Mouse (Mus musculus) hindbrain, embryonic 11.5 days (tissue): ENCODE data around the gene Lasp1. TPM values are rescaled to one million over a fixed set of nuclear protein-coding genes. Genes with fewer than 3 reads are reported as not detected.

Experiments used
- polyA plus RNA-seq: library from polyadenylated mRNA; unstranded; fragments of >200 nt; fragmentation: Nextera tagmentation; extraction: Ambion mirVana; gene quantifications from 2 replicates; pipeline ENCODE4 v1.2.1, GENCODE M21; 2014

Gene Lasp1
- polyA plus RNA-seq, 1 experiment from 2014 or later = 45.8 TPM

Other genes with a start within 250 kb of the Lasp1 start
- gene Srcin1, start 222.8 kb upstream of the Lasp1 start, polyA plus RNA-seq = 1.9 and 2.2 TPM in 2 replicates
- 5.7 and 9.1 TPM in 2 replicates for gene Epop, start 169.3 kb upstream of the Lasp1 start, polyA plus RNA-seq
- 4.1 and 4.2 TPM in 2 replicates for gene Mllt6, start 135.6 kb upstream of the Lasp1 start, polyA plus RNA-seq
- 11.8 and 14.8 TPM in 2 replicates for gene Cisd3, start 113.2 kb upstream of the Lasp1 start, polyA plus RNA-seq
- gene Pcgf2, start 98.5 kb upstream of the Lasp1 start, polyA plus RNA-seq = 16.9 and 18.6 TPM in 2 replicates
- gene Psmb3, start 95.6 kb upstream of the Lasp1 start, polyA plus RNA-seq = 468 and 507 TPM in 2 replicates
- 2.9 and 3.4 TPM in 2 replicates for gene Pip4k2b, start 54.3 kb upstream of the Lasp1 start, polyA plus RNA-seq
- 13.1 and 17.0 TPM in 2 replicates for gene Cwc25, start 32.4 kb upstream of the Lasp1 start, polyA plus RNA-seq
- gene 1700001P01Rik, start 23.1 kb upstream of the Lasp1 start, polyA plus RNA-seq = 0.39 and 0.60 TPM in 2 replicates
- 437 and 458 TPM in 2 replicates for gene Rpl23, start 16.6 kb upstream of the Lasp1 start, polyA plus RNA-seq
- gene B230217C12Rik, start 41.8 kb downstream of the Lasp1 start, polyA plus RNA-seq = 15.1 TPM in 2 replicates
- gene Fbxo47, start 85.2 kb downstream of the Lasp1 start, polyA plus RNA-seq = 0.53 and 1.0 TPM in 2 replicates
- 0.18 and 0.28 TPM in 2 replicates for gene Plxdc1, start 187.4 kb downstream of the Lasp1 start, polyA plus RNA-seq
- gene Arl5c, start 197.2 kb downstream of the Lasp1 start, polyA plus RNA-seq = 9.5 and 10.2 TPM in 2 replicates
- 13.1 and 18.3 TPM in 2 replicates for gene Cacnb1, start 224.0 kb downstream of the Lasp1 start, polyA plus RNA-seq
- 970 and 990 TPM in 2 replicates for gene Rpl19, start 227.7 kb downstream of the Lasp1 start, polyA plus RNA-seq